Mouse (Mus musculus) Patski (cell line): ENCODE measurements around the gene Efcab2. TPM values are rescaled to one million over a fixed set of nuclear protein-coding genes. Genes with fewer than 3 reads are reported as not detected.

ENCODE experiments used
- ATAC-seq: fragments of 100-300 bp; one replicate; pipeline ENCODE4 v1.8.0; 2021
- CTCF ChIA-PET: fragments of 350-600 bp; sonication (Branson Sonifier 250); formaldehyde crosslinking; loops from one replicate; lab custom pipeline; 2022; ENCODE audit warnings: inconsistent platforms; lab: Charles Lee
- POLR2A ChIA-PET: fragments of 350-600 bp; sonication (Branson Sonifier 250); formaldehyde crosslinking; loops from one replicate; lab custom pipeline; 2022; ENCODE audit warnings: antibody characterized with exemption, inconsistent platforms; lab: Charles Lee
- DNase-seq: peaks from one replicate; pipeline ENCODE4 v3.0.0-alpha.2; 2011; ENCODE audit warnings: low read depth, low spot score
- H3K27me3 ChIP-seq: fragments of 371-371 bp; one replicate; pipeline ENCODE4 v1.5.1; 2021
- CTCF ChIP-seq: fragments of 100-300 bp; IDR thresholded peaks from one replicate; pipeline ENCODE4 v1.5.1; 2021
- in situ Hi-C: fragments of 300-500 bp; cut with MboI; formaldehyde crosslinking; loops from 3 replicates; pipeline ENCODE4 v1.11.1; 2018; ENCODE audit warnings: low pct_unique_long_range_greater_than_20kb, mixed read lengths
- polyA plus RNA-seq: library from polyadenylated mRNA; unstranded; gene quantifications from one replicate; pipeline ENCODE4 v1.2.3, GENCODE M21; 2021

Gene Efcab2
- polyA plus RNA-seq, 1 experiment from 2014 or later: 3.7 TPM

DNA sequence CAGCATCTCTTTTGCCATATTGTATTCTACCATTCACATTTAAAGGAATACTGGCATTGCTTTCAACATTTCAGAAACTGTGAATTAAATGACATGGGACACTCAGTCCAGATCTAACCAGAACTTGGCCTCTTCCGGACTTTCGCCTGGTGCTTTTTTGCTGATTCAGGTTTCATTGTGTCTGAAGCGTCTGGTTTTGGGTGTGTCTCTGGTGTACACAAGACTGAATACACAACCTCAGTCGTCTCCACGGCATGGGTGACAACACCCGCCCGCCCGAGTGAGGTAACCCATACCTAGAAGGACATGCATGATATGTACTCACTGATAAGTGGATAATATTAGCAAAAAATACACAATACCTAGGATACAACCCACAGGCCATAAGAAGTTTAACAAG, 101.1 kb downstream of the Efcab2 start:
- TF ChIP-seq CTCF: no peak
- in situ Hi-C loops: no loop called here
- CTCF ChIA-PET: interaction anchor here (1.0 kb wide), 1 partner anchor 587 kb away, joined by 4 read pairs; no protein-coding TSS in a partner anchor
- POLR2A ChIA-PET: no interaction called here
- DNase-seq (no peak), ATAC-seq (no peak)
- H3K27me3 ChIP-seq: peaks cover 3% of the 10 kb centered on the region

GRCm38 (mm10) chr1:178512323-178513031, 106.6 kb downstream of the Efcab2 start:
- no peaks in the 10 kb centered on the region for H3K27me3 ChIP-seq
- DNase-seq (no peak), ATAC-seq (peak; percentile 84)
- ChIA-PET POLR2A (interaction anchor here (0.6 kb wide), 2 partner anchors 59 to 715 kb away, joined by 3 to 6 read pairs; no protein-coding TSS in a partner anchor), CTCF (interaction anchor here (0.6 to 1.1 kb wide), 2 partner anchors 15 to 625 kb away, joined by 3 read pairs; no protein-coding TSS in a partner anchor)
- no peak for TF ChIP-seq CTCF
- in situ Hi-C loops: no loop called here

GRCm38 (mm10) chr1:178513954-178514353, 108.1 kb downstream of the Efcab2 start:
- DNase-seq (no peak), ATAC-seq (no peak)
- ChIA-PET POLR2A (no interaction called here), CTCF (no interaction called here)
- in situ Hi-C loops: no loop called here
- TF ChIP-seq CTCF: no peak
- H3K27me3 ChIP-seq: no peaks in the 10 kb centered on the region

GRCm38 (mm10) chr1:178515839-178516238, 110.0 kb downstream of the Efcab2 start:
- CTCF ChIA-PET: no interaction called here

DNA sequence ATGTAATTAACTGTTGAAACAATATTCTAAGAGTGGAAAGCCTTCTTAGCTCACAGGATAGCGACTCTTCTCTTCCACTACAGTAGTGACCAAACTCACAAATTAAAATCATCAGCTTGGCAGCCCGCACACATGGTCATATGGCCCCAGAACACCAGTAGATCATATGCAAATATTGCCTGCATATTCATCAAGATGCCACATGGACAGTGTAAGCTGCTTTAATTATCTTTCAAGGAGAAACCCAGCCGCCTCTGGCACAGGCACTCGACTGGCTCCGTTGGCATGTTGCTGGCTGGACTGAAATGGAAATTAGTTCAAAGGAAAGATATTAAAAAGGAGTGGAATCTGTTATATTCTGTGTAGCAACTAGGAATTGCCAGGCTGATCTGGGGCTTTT, 116.5 kb downstream of the Efcab2 start:
- ATAC-seq: no peak
- TF ChIP-seq CTCF: no peak
- in situ Hi-C loops: loop anchor here (10.0 kb wide), 1 partner anchor 712 kb away; no protein-coding TSS in a partner anchor
- ChIA-PET CTCF (interaction anchor here (0.9 to 1.3 kb wide), 3 partner anchors 34 to 555 kb away, joined by 3 read pairs; no protein-coding TSS in a partner anchor), POLR2A (interaction anchor here (0.6 kb wide), 2 partner anchors 27 to 49 kb away, joined by 3 to 7 read pairs; no protein-coding TSS in a partner anchor)
- H3K27me3 ChIP-seq: peaks cover 4% of the 10 kb centered on the region
- DNase-seq: no peak

More at GRCm38 (mm10) chr1:178515839-178516238, 110.0 kb downstream of the Efcab2 start:
- DNase-seq: no peak
- POLR2A ChIA-PET: no interaction called here
- no peaks in the 10 kb centered on the region for H3K27me3 ChIP-seq
- TF ChIP-seq CTCF: no peak
- no peak for ATAC-seq
- in situ Hi-C loops: no loop called here

GRCm38 (mm10) chr1:178523152-178523551, 117.3 kb downstream of the Efcab2 start:
- ChIA-PET CTCF (interaction anchor here (0.9 to 1.3 kb wide), 3 partner anchors 34 to 457 kb away, joined by 3 read pairs; no protein-coding TSS in a partner anchor), POLR2A (interaction anchor here (0.6 kb wide), 1 partner anchor 28 kb away, joined by 7 read pairs; no protein-coding TSS in a partner anchor)
- DNase-seq: no peak
- in situ Hi-C loops: loop anchor here (10.0 kb wide), 1 partner anchor 712 kb away; no protein-coding TSS in a partner anchor
- TF ChIP-seq CTCF: no peak
- H3K27me3 ChIP-seq: peaks cover 4% of the 10 kb centered on the region
- no peak for ATAC-seq

GRCm38 (mm10) chr1:178527185-178527546, 121.3 kb downstream of the Efcab2 start:
- DNase-seq (no peak), ATAC-seq (peak; percentile 1)
- TF ChIP-seq CTCF: no peak
- ChIA-PET POLR2A (no interaction called here), CTCF (interaction anchor here (0.7 to 1.9 kb wide), 5 partner anchors 15 to 950 kb away, joined by 3 to 8 read pairs (median 3); no protein-coding TSS in a partner anchor)
- H3K27me3 ChIP-seq: peaks cover 4% of the 10 kb centered on the region
- in situ Hi-C loops: loop anchor here (5.0 to 10.0 kb wide), 5 partner anchors 455 to 950 kb away; no protein-coding TSS in a partner anchor

DNA sequence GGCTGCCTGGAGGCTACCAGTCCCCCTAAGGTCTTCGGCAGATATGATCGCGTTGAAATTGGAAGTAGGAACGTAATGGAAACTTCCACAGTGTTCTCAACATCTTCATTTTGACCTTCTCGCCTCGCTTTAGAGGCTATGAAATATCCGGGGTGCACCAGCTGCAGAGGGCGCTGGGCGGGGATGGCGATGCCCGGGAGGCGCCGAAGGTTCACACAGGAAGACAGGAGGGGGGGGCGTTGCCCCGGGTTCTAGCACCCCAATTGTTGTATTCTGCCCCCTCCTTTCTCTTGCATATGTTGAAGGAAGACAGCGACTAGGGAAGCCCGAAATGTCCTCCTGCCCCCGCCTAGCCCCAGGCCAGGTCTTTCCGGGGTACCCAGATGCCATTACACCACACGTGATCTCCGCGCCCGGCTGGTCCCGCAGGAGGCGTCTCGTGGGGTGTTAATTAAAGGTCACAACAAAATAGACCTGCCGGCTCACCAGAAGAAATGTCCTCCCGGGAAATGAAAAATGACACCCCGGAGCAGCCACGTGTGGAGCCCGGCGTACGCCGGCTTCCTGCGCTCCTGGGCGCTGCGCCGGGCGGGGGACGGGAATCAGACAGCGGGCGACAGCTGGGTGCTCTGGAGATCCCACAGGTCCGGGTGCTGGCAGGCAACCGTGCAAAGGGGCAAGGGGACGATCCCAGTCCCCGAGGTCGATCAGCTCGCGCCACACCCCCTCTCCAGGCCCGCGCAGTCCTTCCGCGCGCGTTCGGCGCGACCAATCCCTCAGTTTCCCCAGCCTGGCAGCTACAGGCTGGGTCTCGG, 121.9 kb downstream of the Efcab2 start:
- ATAC-seq (peak; percentile 37), DNase-seq (no peak)
- TF ChIP-seq CTCF: no peak
- peaks cover 2% of the 10 kb centered on the region for H3K27me3 ChIP-seq
- ChIA-PET POLR2A (no interaction called here), CTCF (interaction anchor here (0.7 to 1.9 kb wide), 7 partner anchors 16 to 950 kb away, joined by 3 to 8 read pairs (median 3); no protein-coding TSS in a partner anchor)
- in situ Hi-C loops: loop anchor here (5.0 to 10.0 kb wide), 5 partner anchors 455 to 950 kb away; no protein-coding TSS in a partner anchor

GRCm38 (mm10) chr1:178528431-178529351, 122.8 kb downstream of the Efcab2 start, which contains the start of gene Kif26b:
Kif26b (plus strand) TSS chr1:178529125.
- CTCF ChIA-PET: interaction anchor here (0.9 to 1.9 kb wide), 4 partner anchors 367 to 949 kb away, joined by 3 to 8 read pairs (median 4); no protein-coding TSS in a partner anchor
- TF ChIP-seq CTCF: no peak
- POLR2A ChIA-PET: no interaction called here
- H3K27me3 ChIP-seq: no peaks in the 10 kb centered on the region
- DNase-seq (no peak), ATAC-seq (peak; percentile 40)
- in situ Hi-C loops: loop anchor here (5.0 to 10.0 kb wide), 5 partner anchors 454 to 949 kb away; no protein-coding TSS in a partner anchor
